Mouse (Mus musculus) midbrain, postnatal 0 days (tissue): ENCODE data around the gene Acadm. TPM values are rescaled to one million over a fixed set of nuclear protein-coding genes. Genes with fewer than 3 reads are reported as not detected.

ENCODE experiments used
- ATAC-seq: fragments of 200-750 bp; cut with Nextera tagmentation; 2 replicates; pipeline ENCODE4 v1.8.0; 2017; ENCODE audit warnings: moderate number of reproducible peaks, mild to moderate bottlenecking, moderate TSS enrichment, moderate library complexity; ENCODE audit not compliant: low FRiP score
- DNase-seq: peaks from one replicate; pipeline ENCODE4 v3.0.0-alpha.2; 2015; ENCODE audit warnings: low spot score
- H3K27ac ChIP-seq: fragments of 300-500 bp; sonication (generic); 2 replicates; pipeline ENCODE4 v1.5.1; 2014; ENCODE audit warnings: low read depth, mild to moderate bottlenecking, low read length, mixed read lengths
- H3K27me3 ChIP-seq: fragments of 300-500 bp; sonication (generic); 2 replicates; pipeline ENCODE4 v1.6.1; 2014; ENCODE audit warnings: low read length, control low read depth, mixed read lengths; ENCODE audit not compliant: insufficient read depth
- H3K36me3 ChIP-seq: fragments of 300-500 bp; sonication (generic); 2 replicates; pipeline ENCODE4 v1.6.1; 2014; ENCODE audit warnings: low read length, control low read depth, mixed read lengths; ENCODE audit not compliant: insufficient read depth
- H3K4me1 ChIP-seq: fragments of 300-500 bp; sonication (generic); 2 replicates; pipeline ENCODE4 v1.6.1; 2014; ENCODE audit warnings: mild to moderate bottlenecking, control low read depth, antibody characterized with exemption, low read length, mixed read lengths; ENCODE audit not compliant: insufficient read depth
- H3K4me2 ChIP-seq: fragments of 300-500 bp; sonication (generic); 2 replicates; pipeline ENCODE4 v1.6.1; 2014; ENCODE audit warnings: low read depth, mild to moderate bottlenecking, low read length, mixed read lengths; ENCODE audit not compliant: poor library complexity, severe bottlenecking
- H3K4me3 ChIP-seq: fragments of 300-500 bp; sonication (generic); 2 replicates; pipeline ENCODE4 v1.5.1; 2014; ENCODE audit warnings: low read depth, mild to moderate bottlenecking, low read length, moderate library complexity
- H3K9ac ChIP-seq: fragments of 300-500 bp; sonication (generic); replicated peaks from 2 replicates; pipeline ENCODE4 v1.6.1; 2014; ENCODE audit warnings: mild to moderate bottlenecking, low read length, moderate library complexity, mixed read lengths; ENCODE audit not compliant: poor library complexity, severe bottlenecking
- H3K9me3 ChIP-seq: fragments of 300-500 bp; sonication (generic); 2 replicates; pipeline ENCODE4 v1.6.1; 2016; ENCODE audit warnings: low read length, control low read depth
- CTCF ChIP-seq: IDR thresholded peaks from 2 replicates; pipeline ENCODE4 v1.5.1; 2016; ENCODE audit warnings: antibody characterized with exemption, mild to moderate bottlenecking
- WGBS: fragments of 180-500 bp; shearing (Covaris S2); extraction: QIAGEN DNeasy Blood & Tissue Kit; methylation state at CpG from one replicate; pipeline ENCODE4 v1.1.7; 2014; 5-methylcytosine and 5-hydroxymethylcytosine counted together
- polyA plus RNA-seq: library from polyadenylated mRNA; unstranded; fragments of >200 nt; fragmentation: Nextera tagmentation; extraction: Ambion mirVana; gene quantifications from 2 replicates; pipeline ENCODE4 v1.2.1, GENCODE M21; 2015
- total RNA-seq: library from RNA; depleted of rRNA; stranded (reverse); fragments of >200 nt; gene quantifications from 2 replicates; pipeline ENCODE4 v1.2.3, GENCODE M21; 2014

Acadm gene
- total and polyA plus RNA-seq, 2 experiments from 2014 or later, result 44.1 to 58.2 TPM

- Histone ChIP-seq H3K27me3 (no peaks in the 10 kb centered on the region), H3K4me1 (peaks cover 13% of the 10 kb centered on the region; the same call in 1 of the 2 replicates), H3K27ac (no peak overlapping the region), H3K4me3 (no peak overlapping the region), H3K9ac (0 out of 2 replicates have a peak overlapping the region, but pooled peaks have one; percentile 8), H3K9me3 (no peaks in the 10 kb centered on the region), H3K36me3 (peaks cover 46% of the 10 kb centered on the region), H3K4me2 (peak overlapping the region; percentile 76; the same call in 1 of the 2 replicates)
- no peak for ATAC-seq
- no peak for DNase-seq
- TF ChIP-seq CTCF, result no peak
- 77% methylated on average over 7 of the region's 7 CpGs for WGBS
Observed at GRCm38 (mm10) chr3:153910489-153910888, 33.9 kb downstream of the Acadm start.

DNA sequence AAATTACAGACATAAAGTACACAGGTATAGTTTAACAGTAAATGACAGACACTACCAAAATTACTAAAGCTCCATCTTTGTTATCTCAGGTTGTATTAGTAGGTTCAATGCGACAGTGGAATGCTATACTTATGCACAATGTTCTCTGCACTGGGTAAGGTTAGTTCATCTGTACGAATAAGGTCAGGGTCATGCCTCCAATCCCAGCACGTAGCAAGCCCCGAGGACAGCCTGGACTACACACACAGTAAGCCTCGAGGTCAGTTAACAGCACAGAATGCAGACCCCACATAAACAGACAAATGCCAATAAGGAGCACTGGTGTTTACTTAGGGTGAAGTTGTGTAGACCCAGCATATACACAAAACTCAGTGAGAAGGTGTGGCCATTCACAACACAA, 35.5 kb downstream of the Acadm start:
- 76% methylated on average over 5 of the region's 5 CpGs for WGBS
- ATAC-seq, result no peak
- H3K36me3 ChIP-seq, result peaks cover 52% of the 10 kb centered on the region

DNA sequence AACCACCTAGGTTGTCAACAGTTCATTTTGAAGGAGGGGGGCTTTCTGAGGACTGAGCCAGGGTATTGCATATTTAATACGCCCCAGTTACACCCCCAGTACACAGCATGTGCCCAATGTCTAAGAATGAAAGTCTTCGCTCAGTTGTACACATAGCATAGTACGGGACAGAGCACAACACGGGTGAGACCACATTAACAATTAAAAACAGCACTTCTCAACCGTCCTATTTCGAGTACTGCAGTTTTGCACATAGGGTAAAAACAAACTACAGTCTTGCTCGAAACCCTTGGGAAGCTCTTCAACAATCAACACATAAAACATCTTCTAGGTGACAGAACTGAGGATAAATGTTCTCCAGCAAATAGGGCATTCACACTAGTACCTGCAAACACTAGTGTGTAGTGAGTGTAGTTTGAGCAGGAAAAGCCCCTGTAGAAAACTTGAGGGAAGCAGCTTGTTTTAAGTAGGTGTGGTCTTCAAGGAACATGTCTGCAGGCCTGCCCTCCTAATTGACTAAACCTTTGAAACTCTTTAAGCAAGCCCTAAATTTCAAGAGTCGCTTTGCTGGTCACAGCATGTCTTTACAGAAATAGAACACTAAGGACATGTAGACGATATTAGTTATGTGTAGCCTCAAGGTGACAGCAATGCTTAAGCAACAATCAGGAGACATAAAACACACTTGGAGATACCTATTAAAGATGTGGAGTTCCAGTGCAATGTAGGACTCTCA, 38.1 kb downstream of the Acadm start, which contains the start of gene Msh4:
Gene Msh4 (minus strand): TSS at position 3 of the 736 bp plus-strand sequence.
- Histone ChIP-seq H3K27ac (no peak within 1 kb of the TSS), H3K27me3 (no peaks in the 10 kb centered on the region), H3K4me3 (no peak within 1 kb of the TSS), H3K4me2 (no peak within 1 kb of the TSS), H3K36me3 (peaks cover 52% of the 10 kb centered on the region), H3K4me1 (peaks cover 8% of the 10 kb centered on the region; the same call in 1 of the 2 replicates), H3K9me3 (no peaks in the 10 kb centered on the region), H3K9ac (no peak within 1 kb of the TSS)
- no peak for TF ChIP-seq CTCF
- ATAC-seq (no peak), DNase-seq (no peak)
- 79% methylated on average over 9 of the region's 9 CpGs for WGBS

More for the DNA sequence above, 35.5 kb downstream of the Acadm start:
- no peak for TF ChIP-seq CTCF
- no peaks in the 10 kb centered on the region for H3K27me3 ChIP-seq
- H3K9me3 ChIP-seq, result no peaks in the 10 kb centered on the region
- H3K4me1 ChIP-seq, result peaks cover 13% of the 10 kb centered on the region; the same call in 1 of the 2 replicates
- no peak overlapping the region for H3K4me3 ChIP-seq
- no peak overlapping the region for H3K4me2 ChIP-seq
- H3K27ac ChIP-seq, result no peak overlapping the region
- no peak overlapping the region for H3K9ac ChIP-seq
- DNase-seq, result no peak

GRCm38 (mm10) chr3:153905251-153906135, 38.9 kb downstream of the Acadm start:
- TF ChIP-seq CTCF, result no peak
- no peak overlapping the region for H3K4me3 ChIP-seq
- no peak overlapping the region for H3K9ac ChIP-seq
- H3K4me2 ChIP-seq, result no peak overlapping the region
- no peaks in the 10 kb centered on the region for H3K27me3 ChIP-seq
- ATAC-seq (peak; percentile 42), DNase-seq (no peak)
- H3K4me1 ChIP-seq, result no peaks in the 10 kb centered on the region
- WGBS, result 86% methylated on average over 49 of the region's 49 CpGs
- H3K27ac ChIP-seq, result no peak overlapping the region
- H3K36me3 ChIP-seq, result peaks cover 49% of the 10 kb centered on the region
- no peaks in the 10 kb centered on the region for H3K9me3 ChIP-seq

- TF ChIP-seq CTCF, result peak; percentile 80
- Histone ChIP-seq H3K9ac (no peak overlapping the region), H3K27me3 (no peaks in the 10 kb centered on the region), H3K36me3 (peaks cover 43% of the 10 kb centered on the region), H3K9me3 (no peaks in the 10 kb centered on the region), H3K4me2 (no peak overlapping the region), H3K4me1 (no peaks in the 10 kb centered on the region), H3K4me3 (no peak overlapping the region), H3K27ac (no peak overlapping the region)
- 58% methylated on average over 6 of the region's 6 CpGs for WGBS
- peak; percentile 63 for DNase-seq
- peak; percentile 56; the same call in 1 of the 2 replicates for ATAC-seq
Observed at GRCm38 (mm10) chr3:153904586-153904985, 39.8 kb downstream of the Acadm start.
